Mouse (Mus musculus): Measurements from ENCODE around the gene Galnt14. TPM values are rescaled to one million over a fixed set of nuclear protein-coding genes. Genes with fewer than 3 reads are reported as not detected.

Galnt14 gene
- polyA plus RNA-seq, 1 experiment, result not detected

DNA sequence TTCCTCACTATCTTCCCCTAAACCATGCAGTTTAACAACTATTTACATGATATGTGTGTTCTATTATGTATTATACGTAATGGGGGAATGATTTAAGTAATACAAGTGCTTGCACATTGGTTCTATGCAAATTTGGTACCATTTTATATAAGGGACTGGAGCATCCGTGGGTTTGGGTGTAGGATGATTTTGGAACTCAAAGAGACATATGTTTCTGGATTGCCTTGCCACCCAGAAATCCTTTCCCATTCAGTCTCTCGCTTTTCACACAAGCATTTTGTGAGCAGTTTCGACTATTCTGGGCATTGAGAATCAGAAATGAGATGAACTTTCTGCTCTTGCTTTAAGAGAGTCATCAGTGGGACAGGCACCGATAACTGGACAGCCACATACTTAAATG is 190.9 kb downstream of the Galnt14 start:
- Histone ChIP-seq H3K79me3 (ENCODE audit: low read depth) (no peaks in the 10 kb centered on the region), H3K36me3 (ENCODE audit: control insufficient read depth, insufficient read depth) (no peaks in the 10 kb centered on the region), H3K27me3 (ENCODE audit: control insufficient read depth, insufficient read depth, insufficient read length) (peaks cover 4% of the 10 kb centered on the region), H3K79me2 (ENCODE audit: control insufficient read depth, insufficient read depth) (no peaks in the 10 kb centered on the region), H3K4me3 (ENCODE audit: insufficient read depth, poor library complexity, severe bottlenecking) (no peak overlapping the region), H3ac (ENCODE audit: control insufficient read depth, insufficient read length, low read depth) (no peak overlapping the region)
- TF ChIP-seq CEBPB (IDR thresholded peaks at IDR 0.05; ENCODE audit: low read depth) (no peak), CTCF (IDR thresholded peaks at IDR 0.05; ENCODE audit: control insufficient read depth, insufficient read depth, insufficient read length) (no peak), USF1 (IDR thresholded peaks at IDR 0.05; ENCODE audit: low read depth) (no peak), MYOD1 (IDR thresholded peaks at IDR 0.05; ENCODE audit: control insufficient read depth, insufficient read length, low read depth) (no peak), MAX (IDR thresholded peaks at IDR 0.05) (no peak), MYOG (IDR thresholded peaks at IDR 0.05; ENCODE audit: control insufficient read depth, extremely low read depth, insufficient read length) (no peak), FOSL1 (IDR thresholded peaks at IDR 0.05; ENCODE audit: insufficient read depth, low read length, poor library complexity, severe bottlenecking) (no peak)

DNA sequence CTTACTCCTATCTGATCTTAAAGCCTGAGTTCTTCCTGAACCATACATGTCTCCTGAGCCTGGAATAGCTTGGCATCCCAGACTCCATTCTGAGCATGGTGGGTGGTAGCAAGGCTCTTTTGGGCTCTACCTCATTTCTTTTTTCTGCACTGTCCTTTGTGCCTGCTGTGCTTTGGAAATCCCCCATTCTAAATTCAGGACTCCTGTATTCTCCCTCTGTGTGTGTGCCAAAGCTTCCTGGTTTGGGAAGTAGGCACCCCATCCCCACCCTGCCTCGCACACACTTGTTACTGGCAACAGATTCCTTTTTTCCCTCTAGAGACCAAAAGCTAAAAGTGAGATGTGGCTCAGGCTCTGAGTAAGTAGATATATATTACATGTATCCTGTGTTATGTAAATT is 191.9 kb downstream of the Galnt14 start:
- TF ChIP-seq USF1 (IDR thresholded peaks at IDR 0.05; ENCODE audit: low read depth) (no peak), FOSL1 (IDR thresholded peaks at IDR 0.05; ENCODE audit: insufficient read depth, low read length, poor library complexity, severe bottlenecking) (no peak), MYOG (IDR thresholded peaks at IDR 0.05; ENCODE audit: control insufficient read depth, extremely low read depth, insufficient read length) (no peak), CTCF (IDR thresholded peaks at IDR 0.05; ENCODE audit: control insufficient read depth, insufficient read depth, insufficient read length) (no peak), MAX (IDR thresholded peaks at IDR 0.05) (no peak), CEBPB (IDR thresholded peaks at IDR 0.05; ENCODE audit: low read depth) (no peak), MYOD1 (IDR thresholded peaks at IDR 0.05; ENCODE audit: control insufficient read depth, insufficient read length, low read depth) (no peak)
- peaks cover 4% of the 10 kb centered on the region for H3K27me3 ChIP-seq (ENCODE audit: control insufficient read depth, insufficient read depth, insufficient read length)

DNA sequence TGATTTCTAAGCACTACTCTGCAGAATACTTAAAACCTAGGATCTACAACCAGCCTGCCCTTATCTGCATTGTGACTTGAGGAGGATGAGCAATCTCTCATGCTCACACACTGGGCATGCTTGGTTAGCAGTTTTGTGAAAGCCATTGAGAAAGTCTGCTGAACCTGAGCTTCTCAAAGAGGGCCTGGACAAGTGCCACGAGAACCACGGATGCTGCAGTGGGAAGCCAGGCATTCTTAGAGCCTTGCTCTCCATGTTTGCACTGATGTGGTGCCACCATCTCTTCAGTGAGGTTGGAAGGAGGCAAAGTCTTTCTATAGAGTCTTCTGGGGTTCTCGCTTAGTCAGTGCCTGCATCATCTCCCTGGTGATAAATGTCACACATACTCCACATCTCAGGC is 194.7 kb downstream of the Galnt14 start:
- no peaks in the 10 kb centered on the region for H3K79me3 ChIP-seq (ENCODE audit: low read depth)
- H3ac ChIP-seq (ENCODE audit: control insufficient read depth, insufficient read length, low read depth), result no peak overlapping the region
- peaks cover 4% of the 10 kb centered on the region for H3K27me3 ChIP-seq (ENCODE audit: control insufficient read depth, insufficient read depth, insufficient read length)
- TF ChIP-seq USF1 (IDR thresholded peaks at IDR 0.05; ENCODE audit: low read depth), result no peak
- no peaks in the 10 kb centered on the region for H3K79me2 ChIP-seq (ENCODE audit: control insufficient read depth, insufficient read depth)
- no peak overlapping the region for H3K4me3 ChIP-seq (ENCODE audit: insufficient read depth, poor library complexity, severe bottlenecking)
- H3K36me3 ChIP-seq (ENCODE audit: control insufficient read depth, insufficient read depth), result no peaks in the 10 kb centered on the region

More for the DNA sequence above, 191.9 kb downstream of the Galnt14 start:
- H3K79me2 ChIP-seq (ENCODE audit: control insufficient read depth, insufficient read depth), result no peaks in the 10 kb centered on the region
- no peak overlapping the region for H3ac ChIP-seq (ENCODE audit: control insufficient read depth, insufficient read length, low read depth)
- H3K79me3 ChIP-seq (ENCODE audit: low read depth), result no peaks in the 10 kb centered on the region
- H3K36me3 ChIP-seq (ENCODE audit: control insufficient read depth, insufficient read depth), result no peaks in the 10 kb centered on the region
- no peak overlapping the region for H3K4me3 ChIP-seq (ENCODE audit: insufficient read depth, poor library complexity, severe bottlenecking)

DNA sequence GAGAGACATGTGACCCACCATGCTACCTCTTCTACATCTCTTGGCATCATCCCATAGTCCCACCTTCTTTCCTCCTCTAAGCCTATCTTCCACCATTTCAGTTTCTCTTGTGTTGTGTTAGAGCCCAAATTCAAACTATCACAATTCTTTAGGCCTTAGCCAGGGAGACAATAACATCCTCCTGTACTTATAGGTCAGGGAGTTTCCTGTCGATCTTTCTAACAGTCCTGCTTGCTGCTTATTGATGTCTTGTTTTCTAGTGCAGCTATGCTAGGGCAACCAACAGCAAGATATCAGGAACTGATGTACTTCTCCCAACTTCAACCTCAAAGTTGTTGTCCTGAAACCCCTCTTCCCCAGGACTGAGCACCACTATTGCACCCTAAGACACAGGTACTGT is 195.4 kb downstream of the Galnt14 start:
- H3K36me3 ChIP-seq (ENCODE audit: control insufficient read depth, insufficient read depth), result no peaks in the 10 kb centered on the region
- H3K4me3 ChIP-seq (ENCODE audit: insufficient read depth, poor library complexity, severe bottlenecking), result no peak overlapping the region
- no peaks in the 10 kb centered on the region for H3K79me2 ChIP-seq (ENCODE audit: control insufficient read depth, insufficient read depth)
- H3ac ChIP-seq (ENCODE audit: control insufficient read depth, insufficient read length, low read depth), result no peak overlapping the region
- H3K27me3 ChIP-seq (ENCODE audit: control insufficient read depth, insufficient read depth, insufficient read length), result peaks cover 4% of the 10 kb centered on the region
- TF ChIP-seq CEBPB (IDR thresholded peaks at IDR 0.05; ENCODE audit: low read depth) (no peak), FOSL1 (IDR thresholded peaks at IDR 0.05; ENCODE audit: insufficient read depth, low read length, poor library complexity, severe bottlenecking) (no peak), USF1 (IDR thresholded peaks at IDR 0.05; ENCODE audit: low read depth) (no peak), CTCF (IDR thresholded peaks at IDR 0.05; ENCODE audit: control insufficient read depth, insufficient read depth, insufficient read length) (no peak), MAX (IDR thresholded peaks at IDR 0.05) (no peak), MYOG (IDR thresholded peaks at IDR 0.05; ENCODE audit: control insufficient read depth, extremely low read depth, insufficient read length) (no peak), MYOD1 (IDR thresholded peaks at IDR 0.05; ENCODE audit: control insufficient read depth, insufficient read length, low read depth) (no peak)
- H3K79me3 ChIP-seq (ENCODE audit: low read depth), result no peaks in the 10 kb centered on the region

DNA sequence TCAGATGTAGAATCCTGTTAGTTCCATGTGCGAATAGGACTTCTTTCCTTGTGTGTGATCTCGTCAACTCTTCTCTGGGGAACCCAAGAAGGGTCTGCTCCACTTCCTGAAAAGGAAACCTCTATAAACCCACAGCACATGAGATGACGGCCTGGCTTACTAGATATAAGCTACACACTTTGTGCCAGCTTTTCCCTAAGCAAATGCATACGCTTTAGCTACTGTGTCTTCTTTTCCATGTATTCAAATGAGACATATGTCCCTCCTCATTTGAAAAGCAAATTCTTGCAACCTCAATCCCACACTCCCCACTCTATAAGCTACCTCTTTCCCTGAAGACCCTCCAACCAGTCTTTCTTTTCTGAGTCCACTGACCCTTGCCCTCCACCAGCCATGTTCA is 196.0 kb downstream of the Galnt14 start:
- Histone ChIP-seq H3K79me2 (ENCODE audit: control insufficient read depth, insufficient read depth) (no peaks in the 10 kb centered on the region), H3K27me3 (ENCODE audit: control insufficient read depth, insufficient read depth, insufficient read length) (no peaks in the 10 kb centered on the region), H3K79me3 (ENCODE audit: low read depth) (no peaks in the 10 kb centered on the region), H3K4me3 (ENCODE audit: insufficient read depth, poor library complexity, severe bottlenecking) (no peak overlapping the region), H3ac (ENCODE audit: control insufficient read depth, insufficient read length, low read depth) (no peak overlapping the region), H3K36me3 (ENCODE audit: control insufficient read depth, insufficient read depth) (no peaks in the 10 kb centered on the region)
- TF ChIP-seq FOSL1 (IDR thresholded peaks at IDR 0.05; ENCODE audit: insufficient read depth, low read length, poor library complexity, severe bottlenecking) (no peak), MYOG (IDR thresholded peaks at IDR 0.05; ENCODE audit: control insufficient read depth, extremely low read depth, insufficient read length) (no peak), CTCF (IDR thresholded peaks at IDR 0.05; ENCODE audit: control insufficient read depth, insufficient read depth, insufficient read length) (no peak), MAX (IDR thresholded peaks at IDR 0.05) (no peak), USF1 (IDR thresholded peaks at IDR 0.05; ENCODE audit: low read depth) (no peak), CEBPB (IDR thresholded peaks at IDR 0.05; ENCODE audit: low read depth) (no peak), MYOD1 (IDR thresholded peaks at IDR 0.05; ENCODE audit: control insufficient read depth, insufficient read length, low read depth) (no peak)

DNA sequence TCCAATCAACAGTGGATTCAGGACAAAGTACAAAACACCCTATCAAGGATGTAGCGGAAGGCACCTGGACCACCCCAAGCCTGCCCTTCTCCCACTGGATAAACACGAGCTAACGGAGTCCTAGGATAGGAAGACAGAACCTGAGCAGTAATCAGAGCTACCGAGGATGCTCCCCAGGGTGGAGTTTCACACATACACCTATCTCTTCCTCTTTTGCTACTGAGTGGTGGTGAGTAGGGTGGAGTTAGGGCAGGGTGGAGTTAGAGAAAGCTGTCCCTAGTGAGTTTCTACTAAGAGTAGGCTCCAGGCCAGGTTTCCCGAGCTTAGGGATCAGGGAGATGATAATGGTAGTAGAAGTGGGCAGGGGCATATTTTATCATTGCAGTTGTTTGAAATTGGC is 197.4 kb downstream of the Galnt14 start:
- Histone ChIP-seq H3ac (ENCODE audit: control insufficient read depth, insufficient read length, low read depth) (no peak overlapping the region), H3K79me2 (ENCODE audit: control insufficient read depth, insufficient read depth) (no peaks in the 10 kb centered on the region), H3K4me3 (ENCODE audit: insufficient read depth, poor library complexity, severe bottlenecking) (no peak overlapping the region), H3K36me3 (ENCODE audit: control insufficient read depth, insufficient read depth) (no peaks in the 10 kb centered on the region), H3K27me3 (ENCODE audit: control insufficient read depth, insufficient read depth, insufficient read length) (peaks cover 5% of the 10 kb centered on the region), H3K79me3 (ENCODE audit: low read depth) (no peaks in the 10 kb centered on the region)
- TF ChIP-seq USF1 (IDR thresholded peaks at IDR 0.05; ENCODE audit: low read depth), result no peak
- TF ChIP-seq CTCF (IDR thresholded peaks at IDR 0.05; ENCODE audit: control insufficient read depth, insufficient read depth, insufficient read length), result no peak
- TF ChIP-seq FOSL1 (IDR thresholded peaks at IDR 0.05; ENCODE audit: insufficient read depth, low read length, poor library complexity, severe bottlenecking), result no peak
- no peak for TF ChIP-seq MAX (IDR thresholded peaks at IDR 0.05)
- TF ChIP-seq MYOD1 (IDR thresholded peaks at IDR 0.05; ENCODE audit: control insufficient read depth, insufficient read length, low read depth), result no peak
- TF ChIP-seq MYOG (IDR thresholded peaks at IDR 0.05; ENCODE audit: control insufficient read depth, extremely low read depth, insufficient read length), result no peak
- no peak for TF ChIP-seq CEBPB (IDR thresholded peaks at IDR 0.05; ENCODE audit: low read depth)
